Mouse (Mus musculus) gastrocnemius, adult 2 months (tissue): ENCODE data around the gene Zfp523. TPM values are rescaled to one million over a fixed set of nuclear protein-coding genes. Genes with fewer than 3 reads are reported as not detected.
"Not testable (repeated sequence)": the region's sequence is repeated elsewhere in the genome, so short reads cannot be mapped to it uniquely, and the experiment has no call there.

Source experiments
- DNase-seq: peaks from one replicate; pipeline ENCODE4 v3.0.0; 2022
- H3K27ac ChIP-seq: fragments of 200-600 bp; 2 replicates; pipeline ENCODE4 v1.8.1; 2022; ENCODE audit warnings: mild to moderate bottlenecking
- H3K4me3 ChIP-seq: fragments of 200-600 bp; 2 replicates; pipeline ENCODE4 v1.8.1; 2022; ENCODE audit warnings: mild to moderate bottlenecking, moderate library complexity
- CTCF ChIP-seq: fragments of 200-600 bp; IDR thresholded peaks from 2 replicates; pipeline ENCODE4 v1.8.1; 2022; ENCODE audit warnings: antibody characterized with exemption, mild to moderate bottlenecking, moderate library complexity
- intact Hi-C: fragments of 180-260 bp; cut with DNase I; formaldehyde crosslinking; loops from one replicate; pipeline ENCODE4 v1.15.1; 2025
- total RNA-seq, 2 experiments: library from RNA; stranded (reverse); gene quantifications; 2 replicates each; pipeline ENCODE4 v1.2.3; 2021

Gene Zfp523
- total RNA-seq, 2 experiments from 2014 or later = 12.9 to 13.9 TPM

DNA sequence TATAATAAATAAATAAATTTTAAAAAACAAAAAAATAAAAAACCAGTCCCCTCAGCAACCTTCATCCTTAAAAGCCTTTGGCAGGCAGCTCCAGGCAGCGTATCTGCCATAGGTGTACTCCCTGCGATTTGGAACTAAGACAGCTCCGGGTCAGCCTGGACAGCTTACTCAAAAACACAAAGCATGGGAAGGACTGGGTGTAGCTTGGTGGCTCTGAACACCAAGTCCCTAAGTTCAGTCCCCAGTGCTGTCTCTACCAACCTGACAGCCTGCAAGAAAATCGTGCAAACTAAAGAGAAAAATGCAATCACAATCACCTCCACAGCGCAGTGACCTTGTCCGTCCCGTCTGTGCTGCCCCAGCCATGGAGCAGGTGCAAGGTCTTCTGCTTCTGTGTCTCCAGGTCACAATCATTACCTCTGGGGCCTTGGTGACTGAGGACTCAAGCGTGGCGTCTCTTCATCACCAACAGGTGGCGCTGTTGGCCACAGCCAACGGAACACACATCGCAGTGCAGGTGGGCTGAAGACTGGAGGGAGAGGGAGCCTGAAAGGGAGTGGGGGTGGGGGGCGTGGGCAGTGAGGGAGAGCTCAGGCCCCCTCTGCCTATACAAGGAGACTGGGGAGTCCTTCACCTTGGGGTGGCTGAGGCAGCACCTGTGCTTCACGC lies 27.3 kb downstream of the Zfp523 start:
- peak; percentile 63 for DNase-seq
- H3K27ac ChIP-seq = no peak overlapping the region
- H3K4me3 ChIP-seq = no peak overlapping the region
- peak; percentile 80 for TF ChIP-seq CTCF
- intact Hi-C loops = loop anchor here (10.0 kb wide), 1 partner anchor 351 kb away; no protein-coding TSS in a partner anchor

- intact Hi-C loops = loop anchor here (10.0 kb wide), 1 partner anchor 349 kb away; no protein-coding TSS in a partner anchor
- DNase-seq = no peak
- no peak overlapping the region for H3K27ac ChIP-seq
- TF ChIP-seq CTCF = no peak
- no peak overlapping the region for H3K4me3 ChIP-seq
These were observed 28.5 kb downstream of the Zfp523 start for GRCm38 (mm10) chr17:28205443-28205842.

- peak overlapping the region; percentile 82 for H3K4me3 ChIP-seq
- intact Hi-C loops = loop anchor here (2.0 to 10.0 kb wide), 2 partner anchors 162 to 348 kb away; no protein-coding TSS in a partner anchor
These were observed 30.2 kb downstream of the Zfp523 start for GRCm38 (mm10) chr17:28207092-28207491.

DNA sequence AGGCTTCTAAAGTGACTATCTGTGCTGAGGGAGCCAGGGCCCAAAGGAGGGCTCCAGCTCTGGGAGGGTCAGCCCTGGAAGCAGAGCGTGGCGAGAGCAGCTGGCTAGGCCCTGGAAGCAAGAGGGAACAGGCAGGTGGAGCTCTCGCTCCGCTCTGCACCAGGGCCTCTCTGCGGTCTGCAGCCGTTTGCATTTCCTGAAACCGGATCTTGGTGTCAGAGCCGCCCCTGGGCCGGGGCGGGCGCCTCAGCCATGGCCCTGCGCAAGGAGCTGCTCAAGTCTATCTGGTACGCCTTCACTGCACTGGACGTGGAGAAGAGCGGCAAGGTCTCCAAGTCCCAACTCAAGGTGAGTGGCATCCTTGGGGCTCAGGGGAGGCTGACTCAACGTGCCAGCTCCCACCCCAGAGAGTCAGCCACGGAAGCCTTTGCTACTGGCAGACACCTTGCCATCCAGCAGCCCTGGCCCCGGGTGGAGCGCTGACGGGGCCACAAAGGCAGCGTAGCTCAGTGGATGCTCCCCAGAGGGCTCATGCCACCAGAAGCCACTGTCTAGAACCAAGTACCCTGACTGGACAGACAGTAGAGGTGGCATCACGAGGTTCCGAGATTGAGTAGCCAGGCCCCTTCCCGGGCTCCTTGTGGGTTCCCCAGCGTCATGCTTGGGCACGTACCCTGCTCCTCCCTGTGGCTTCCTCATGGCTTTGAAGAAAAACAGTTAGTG lies 30.8 kb downstream of the Zfp523 start, which contains the start of gene Def6:
Gene Def6 (plus strand): TSS at position 188 of the 723 bp plus-strand sequence.
- TF ChIP-seq CTCF = peak; percentile 74
- intact Hi-C loops = loop anchor here (1.0 to 10.0 kb wide), 3 partner anchors 14 to 347 kb away; no protein-coding TSS in a partner anchor
- H3K27ac ChIP-seq = peak within 1 kb of the TSS; percentile 89
- peak within 1 kb of the TSS; percentile 82 for H3K4me3 ChIP-seq
- DNase-seq = peak; percentile 90

More at GRCm38 (mm10) chr17:28207092-28207491, 30.2 kb downstream of the Zfp523 start:
- no peak for TF ChIP-seq CTCF
- no peak for DNase-seq
- H3K27ac ChIP-seq = peak overlapping the region; percentile 89

DNA sequence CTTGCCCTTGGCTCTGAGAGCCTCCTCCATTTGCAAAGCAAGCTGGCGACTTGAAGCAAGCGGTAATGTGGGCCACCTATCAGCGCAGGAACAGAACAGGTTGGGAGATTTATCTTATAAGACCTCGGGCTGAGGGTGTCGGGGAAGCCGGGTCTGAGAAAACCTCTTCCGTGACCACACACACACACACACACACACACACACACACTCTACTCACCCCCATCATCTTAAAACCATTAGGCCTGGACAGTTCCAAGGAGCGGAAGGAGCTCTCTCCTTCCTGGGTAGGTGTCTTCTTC lies 31.3 kb downstream of the Zfp523 start:
- peak overlapping the region; percentile 82 for H3K4me3 ChIP-seq
- intact Hi-C loops = loop anchor here (1.0 to 10.0 kb wide), 2 partner anchors 13 to 347 kb away; no protein-coding TSS in a partner anchor
- no peak for TF ChIP-seq CTCF
- no peak for DNase-seq
- H3K27ac ChIP-seq = peak overlapping the region; percentile 89

DNA sequence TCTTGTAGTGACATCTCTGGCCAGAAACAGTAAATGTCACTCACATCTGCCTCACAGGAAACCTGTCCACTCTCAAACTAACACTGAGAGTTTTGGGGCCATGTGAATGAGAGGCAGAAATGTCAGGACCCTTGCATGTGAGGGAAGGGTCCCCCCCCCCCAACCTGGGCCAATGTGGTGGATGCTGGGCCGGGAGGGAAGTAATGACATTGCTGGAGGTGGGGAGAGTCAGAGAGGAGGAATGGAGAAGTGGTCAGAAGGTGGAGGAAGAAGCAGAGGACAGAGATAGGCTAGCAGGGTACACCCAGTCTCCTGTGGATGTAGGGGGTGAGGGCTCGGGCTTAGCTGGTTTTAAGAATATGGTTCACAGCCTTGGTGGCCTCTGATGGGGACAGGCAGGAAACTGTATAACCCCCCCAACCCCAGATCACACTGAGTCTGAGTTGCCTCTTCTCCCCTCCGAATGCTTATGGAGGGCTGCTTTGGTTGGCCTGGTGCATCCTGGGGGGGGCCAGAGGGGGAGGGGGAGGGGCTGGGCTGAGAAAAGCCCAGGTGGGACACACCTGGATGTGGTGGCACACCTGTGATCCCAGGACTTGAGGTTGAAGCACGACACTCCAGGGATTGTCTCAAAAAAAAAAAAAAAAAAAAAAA lies 32.7 kb downstream of the Zfp523 start:
- TF ChIP-seq CTCF = no peak
- intact Hi-C loops = loop anchor here (10.0 kb wide), 1 partner anchor 345 kb away; no protein-coding TSS in a partner anchor
- no peak for DNase-seq
- H3K4me3 ChIP-seq = no peak overlapping the region
- H3K27ac ChIP-seq = no peak overlapping the region

- H3K27ac ChIP-seq = no peak overlapping the region
- no peak for TF ChIP-seq CTCF
- intact Hi-C loops = no loop called here
- no peak for DNase-seq
- no peak overlapping the region for H3K4me3 ChIP-seq
These were observed 35.0 kb downstream of the Zfp523 start for GRCm38 (mm10) chr17:28211921-28212341.

- H3K27ac ChIP-seq = 0 out of 2 replicates have a peak overlapping the region, but pooled peaks have one; percentile 16
- TF ChIP-seq CTCF = no peak
- intact Hi-C loops = no loop called here
These were observed 35.5 kb downstream of the Zfp523 start for GRCm38 (mm10) chr17:28212391-28212790.

GRCm38 (mm10) chr17:28213236-28213635 lies 36.3 kb downstream of the Zfp523 start:
- peak; percentile 26 for TF ChIP-seq CTCF
- intact Hi-C loops = no loop called here
- no peak for DNase-seq
- H3K27ac ChIP-seq = no peak overlapping the region
- H3K4me3 ChIP-seq = no peak overlapping the region

More at GRCm38 (mm10) chr17:28212391-28212790, 35.5 kb downstream of the Zfp523 start:
- H3K4me3 ChIP-seq = no peak overlapping the region
- no peak for DNase-seq

- Histone ChIP-seq H3K4me3 (no peak overlapping the region), H3K27ac (no peak overlapping the region)
- no peak for TF ChIP-seq CTCF
- DNase-seq = no peak
- intact Hi-C loops = no loop called here
These were observed 39.9 kb downstream of the Zfp523 start for GRCm38 (mm10) chr17:28216791-28217190.

- peak overlapping the region; percentile 34 for H3K4me3 ChIP-seq
- TF ChIP-seq CTCF = no peak
- H3K27ac ChIP-seq = peak overlapping the region; percentile 56
- DNase-seq = no peak
- intact Hi-C loops = no loop called here
These were observed 41.1 kb downstream of the Zfp523 start for GRCm38 (mm10) chr17:28217721-28218649.

GRCm38 (mm10) chr17:28222463-28222862 lies 45.5 kb downstream of the Zfp523 start:
- DNase-seq, intact Hi-C loops, H3K4me3 ChIP-seq, H3K27ac ChIP-seq: not testable (repeated sequence)
